Mouse (Mus musculus) T-helper 17 cell (primary cell): ENCODE measurements around the gene Fancc.

ENCODE experiments used
- in situ Hi-C, 2 experiments: fragments of 300-600 bp; cut with MboI, MseI; formaldehyde crosslinking; loops; 1 replicate in 1 of 2; 2 replicates in 1 of 2; pipeline ENCODE4 v1.15.1; 2025; ENCODE audit warnings: high pct_unique_total_duplicates in 2 of 2

Fancc gene

DNA sequence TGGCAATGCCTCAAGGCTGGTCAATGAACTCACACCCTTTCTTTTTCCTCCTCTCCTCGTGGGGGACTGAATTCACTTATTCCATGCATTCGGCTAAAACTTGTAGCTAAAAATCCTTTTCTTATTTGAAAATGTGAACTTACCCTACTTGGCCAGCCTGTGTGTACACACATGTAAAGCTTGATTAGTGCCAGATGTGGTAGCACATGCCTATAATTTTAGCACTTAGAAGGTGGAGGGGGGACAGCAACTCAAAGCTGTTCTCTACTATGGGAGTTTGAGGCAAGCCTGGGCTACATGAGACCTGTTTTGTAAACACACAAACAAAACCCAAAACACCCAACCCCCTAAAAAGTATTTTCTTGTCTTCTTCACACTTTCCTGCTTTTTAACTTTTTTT lies 19.5 kb upstream of the Fancc start:
- in situ Hi-C loops: no loop called here

DNA sequence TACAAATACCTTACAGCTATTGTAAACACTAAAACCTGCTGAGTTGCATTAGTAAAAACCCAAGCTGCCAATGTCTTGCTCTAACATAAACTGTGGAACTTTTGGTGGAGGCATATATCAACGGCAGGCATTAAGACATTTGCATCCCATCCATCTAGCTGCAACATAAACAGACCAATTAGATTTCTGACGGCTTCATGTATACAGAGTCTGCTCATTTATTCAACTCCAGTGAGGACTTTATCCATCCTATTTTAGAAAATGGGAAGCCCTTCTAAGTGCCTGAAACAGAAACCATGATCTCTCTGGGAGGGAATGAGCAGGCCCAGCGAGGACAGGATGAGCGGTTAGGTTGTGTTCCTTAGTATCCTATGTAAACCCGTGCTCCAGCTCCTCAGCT lies 18.5 kb upstream of the Fancc start:
- in situ Hi-C loops: no loop called here

DNA sequence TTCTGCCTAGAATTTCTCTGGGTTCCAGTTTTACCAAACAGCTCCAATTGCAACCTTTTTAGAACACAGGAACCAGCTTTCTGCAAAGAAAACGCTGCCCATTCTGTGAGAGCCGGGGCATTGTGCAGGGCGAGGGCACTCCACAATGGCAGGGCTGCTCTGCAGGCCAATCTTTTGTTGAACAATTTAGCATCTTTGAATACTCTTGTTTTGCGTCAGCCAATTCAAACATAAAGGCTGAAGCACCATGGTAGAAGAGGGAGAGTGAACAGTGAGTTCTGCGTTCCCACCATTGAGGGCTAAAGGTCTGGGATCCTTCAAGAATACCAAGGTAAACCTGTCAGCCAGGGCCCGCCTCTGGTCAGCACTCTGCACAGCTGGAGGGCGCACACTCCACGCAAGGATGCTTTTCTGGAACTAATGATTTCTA lies 17.9 kb upstream of the Fancc start:
- in situ Hi-C loops: no loop called here

DNA sequence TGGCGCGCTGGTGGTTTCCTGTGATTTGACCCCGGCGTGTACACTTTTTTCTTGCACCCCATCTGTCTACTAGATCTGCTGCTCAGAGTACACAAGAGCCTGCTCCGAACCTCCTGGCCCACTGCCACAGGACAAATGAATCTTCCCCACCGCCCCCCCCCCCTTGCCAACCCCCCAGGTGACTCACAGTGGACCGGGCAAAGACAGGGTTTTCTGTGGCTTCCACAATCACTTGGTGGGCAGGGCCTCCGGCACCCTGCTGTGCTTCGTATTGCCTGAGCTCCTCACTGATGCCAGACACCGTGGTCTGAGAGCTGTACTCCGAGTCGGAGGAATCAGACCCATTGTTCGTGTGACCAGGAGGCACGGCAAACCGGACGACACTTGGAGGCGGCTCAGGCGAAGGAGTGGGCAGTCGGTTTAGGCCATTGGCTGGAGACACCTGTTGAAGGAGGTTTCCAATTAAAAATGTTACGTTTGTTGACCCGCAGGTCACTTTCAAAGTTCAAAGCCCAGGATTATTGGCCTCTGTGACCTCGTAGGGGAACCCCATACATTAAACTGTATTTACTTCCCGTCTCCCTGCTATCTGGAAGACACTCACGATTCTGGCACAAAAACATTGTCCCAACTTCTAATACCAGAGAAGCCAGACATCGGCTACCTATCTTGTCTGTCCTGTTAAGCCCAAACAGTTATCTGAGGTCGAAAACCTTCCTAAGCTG lies 16.5 kb upstream of the Fancc start:
- in situ Hi-C loops: no loop called here

DNA sequence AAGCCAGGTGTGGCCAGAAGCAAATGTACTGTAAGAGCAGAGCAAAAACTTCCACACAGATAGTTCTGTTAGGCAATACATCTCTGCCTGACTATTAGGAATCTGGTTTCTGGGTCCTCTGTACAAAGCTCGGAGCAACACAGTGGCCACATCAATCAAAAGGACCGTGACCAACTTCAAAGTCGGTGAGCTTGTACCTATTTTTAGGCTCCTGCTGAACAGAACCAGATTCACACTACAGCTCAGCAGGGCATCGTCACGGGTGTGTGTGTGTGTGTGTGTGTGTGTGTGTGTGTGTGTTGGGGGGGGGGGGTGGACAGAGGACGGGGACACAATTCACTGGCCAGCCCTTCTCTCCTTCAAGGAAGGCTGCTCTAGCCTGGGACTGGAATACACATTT lies 15.3 kb upstream of the Fancc start:
- in situ Hi-C loops: no loop called here

DNA sequence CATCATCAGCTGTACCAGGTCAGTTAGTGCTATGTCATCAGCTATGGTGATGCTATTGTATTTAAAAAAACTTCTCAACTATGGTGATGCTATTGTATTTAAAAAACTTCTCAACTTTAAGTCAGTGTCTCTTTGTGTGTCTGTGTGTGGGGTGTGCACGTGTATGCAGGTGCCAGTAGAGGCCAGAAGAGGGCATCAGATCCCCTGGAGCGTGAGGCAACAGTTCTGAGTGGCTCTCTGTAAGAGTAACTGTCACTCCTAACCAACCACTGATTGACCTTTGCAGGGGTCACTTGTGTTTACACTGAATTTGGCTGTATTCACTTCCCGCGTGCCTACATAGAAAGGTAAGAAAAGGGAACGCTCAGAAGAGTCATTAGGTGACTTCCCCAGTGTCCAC lies 10.7 kb upstream of the Fancc start:
- in situ Hi-C loops: no loop called here

DNA sequence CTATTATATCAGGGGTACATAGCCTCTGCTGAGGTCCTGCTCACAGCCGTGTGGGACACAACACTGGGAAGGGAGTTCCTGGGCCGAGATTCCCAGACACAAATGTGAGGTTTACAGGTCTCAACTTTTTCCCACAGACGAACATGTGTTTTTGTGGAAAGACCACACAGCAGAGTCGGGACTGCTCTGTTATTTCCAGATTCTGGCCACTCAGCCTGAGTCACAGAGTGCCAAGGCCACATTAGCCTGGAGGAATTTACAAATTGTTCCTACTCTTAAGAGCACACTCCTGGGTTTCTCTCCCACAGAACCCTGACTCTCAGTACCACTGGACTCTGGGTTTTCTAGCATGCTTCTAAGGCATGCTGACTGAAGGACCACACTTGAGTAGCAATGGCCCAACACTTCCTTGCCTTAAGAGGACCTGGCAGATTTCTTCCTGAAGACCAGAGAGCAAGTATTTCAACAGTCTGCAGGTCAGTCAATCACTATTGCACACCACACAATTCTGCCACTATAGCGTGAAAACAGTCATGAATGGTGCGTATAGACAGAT lies 10.0 kb upstream of the Fancc start:
- in situ Hi-C loops: no loop called here

DNA sequence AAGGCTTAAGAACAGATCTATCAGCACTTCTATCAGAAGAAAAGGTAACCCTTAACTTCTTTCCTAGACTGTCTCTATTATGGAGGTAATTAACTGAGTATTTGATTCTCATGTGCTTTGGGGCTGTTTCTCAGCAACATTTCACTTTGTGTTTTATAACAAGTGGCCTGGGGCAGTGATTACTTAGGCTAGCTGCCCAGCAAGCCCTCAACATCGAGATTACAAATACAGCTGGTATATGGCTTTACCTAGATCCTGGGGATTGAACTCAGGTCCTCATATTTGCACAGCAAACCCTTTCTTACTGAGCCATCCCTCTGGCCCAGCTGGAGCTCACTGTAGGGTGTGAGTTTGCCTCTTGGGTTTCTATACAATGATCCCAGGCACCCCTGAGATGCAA lies 9.3 kb upstream of the Fancc start:
- in situ Hi-C loops: no loop called here

DNA sequence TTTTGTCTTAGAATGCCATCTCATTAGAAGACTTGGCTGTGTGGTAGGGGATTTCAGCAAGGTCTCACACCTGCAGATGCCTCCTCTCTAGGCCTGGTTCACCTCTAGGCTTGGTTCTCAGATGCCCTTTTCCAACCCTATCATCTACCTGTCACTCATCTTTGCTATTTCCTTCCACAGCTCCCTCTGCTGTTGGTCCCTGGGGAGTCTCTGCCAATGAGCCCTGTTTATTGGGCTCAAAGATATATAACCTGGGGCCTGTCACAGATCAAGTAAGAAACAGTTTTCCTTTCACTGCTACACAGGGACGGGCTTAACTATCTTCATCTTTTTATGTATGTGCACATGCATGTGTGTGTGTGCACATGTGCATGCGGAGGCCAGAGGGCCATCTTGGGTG lies 5.3 kb upstream of the Fancc start:
- in situ Hi-C loops: no loop called here

DNA sequence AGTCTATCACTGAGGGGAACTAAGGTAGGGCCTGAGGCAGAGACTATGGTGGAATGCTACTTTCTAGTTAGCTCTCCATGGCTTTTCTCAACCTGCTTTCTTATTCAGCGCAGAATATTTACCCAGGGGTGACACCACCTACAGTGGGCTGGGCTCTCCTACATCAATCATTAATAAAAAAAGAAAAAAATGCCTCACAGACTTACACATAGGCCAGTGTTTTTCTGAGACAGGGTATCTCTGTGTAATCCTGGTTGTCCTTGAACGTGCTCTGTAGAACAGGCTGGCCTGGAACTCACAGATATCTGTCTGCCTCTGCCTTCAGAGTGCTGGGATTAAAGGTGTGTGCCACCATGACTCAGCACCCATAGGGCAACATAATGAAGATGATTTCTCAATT lies 2.4 kb upstream of the Fancc start:
- in situ Hi-C loops: no loop called here

DNA sequence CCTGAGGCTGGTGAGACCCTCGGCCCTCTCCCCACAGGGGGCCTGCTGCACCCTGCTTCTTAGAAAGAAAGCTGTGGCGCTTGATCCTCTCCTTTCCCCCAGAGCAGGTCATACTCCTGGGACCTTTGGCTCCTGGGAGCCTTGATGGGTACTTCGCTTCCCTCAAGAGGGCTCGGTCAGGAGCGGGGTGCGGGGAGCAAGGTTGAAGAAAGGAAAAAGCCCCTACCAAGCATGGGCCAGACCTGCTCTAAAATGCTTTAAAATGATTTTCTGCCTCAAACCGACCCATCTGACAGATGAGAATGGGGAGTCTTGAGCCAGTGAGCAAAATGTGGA lies 9.4 kb downstream of the Fancc start:
- in situ Hi-C loops: no loop called here

DNA sequence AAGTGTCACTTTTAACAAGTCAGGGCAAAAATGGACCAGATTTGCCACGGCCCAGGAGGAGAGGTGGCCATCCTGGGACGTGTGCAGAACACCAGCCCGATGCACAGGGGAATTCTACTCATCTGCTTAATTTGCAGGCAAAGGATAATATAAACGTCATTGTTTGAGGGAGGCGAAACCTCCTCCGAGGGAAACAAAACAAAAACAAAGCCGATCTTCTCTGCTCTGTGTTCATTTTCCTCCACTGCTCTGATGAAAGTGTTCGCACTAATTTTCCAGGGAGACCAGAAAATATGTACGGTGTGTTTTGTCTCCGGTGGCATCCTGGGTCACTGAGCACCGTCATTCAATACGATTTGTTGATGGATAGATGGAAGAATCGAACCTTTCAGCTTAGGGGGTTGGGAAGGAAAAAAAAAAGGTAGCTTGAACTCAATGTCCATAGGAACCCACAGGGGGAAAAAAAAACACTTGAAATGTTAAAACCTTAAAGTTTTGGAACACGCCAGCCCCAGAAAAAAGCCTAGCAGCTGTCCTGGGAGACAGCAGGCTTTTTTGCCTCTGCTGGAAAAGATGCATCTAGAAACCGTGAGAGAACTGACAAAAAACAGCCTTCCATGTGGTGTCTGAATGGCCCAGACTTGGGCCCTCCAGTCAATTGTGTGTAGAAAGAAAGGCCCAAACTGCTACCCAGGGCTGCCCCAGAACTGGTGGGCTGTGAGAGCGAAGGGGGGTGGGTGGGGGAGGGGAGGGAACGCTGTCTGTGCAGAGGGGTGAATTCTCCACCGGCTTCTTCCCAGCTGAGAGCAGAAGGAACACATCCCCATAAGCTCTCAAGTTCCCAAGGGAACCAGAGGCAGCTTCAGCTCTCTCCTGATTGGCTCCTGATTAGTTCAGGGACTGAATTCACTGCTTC lies 10.0 kb downstream of the Fancc start:
- in situ Hi-C loops: no loop called here

DNA sequence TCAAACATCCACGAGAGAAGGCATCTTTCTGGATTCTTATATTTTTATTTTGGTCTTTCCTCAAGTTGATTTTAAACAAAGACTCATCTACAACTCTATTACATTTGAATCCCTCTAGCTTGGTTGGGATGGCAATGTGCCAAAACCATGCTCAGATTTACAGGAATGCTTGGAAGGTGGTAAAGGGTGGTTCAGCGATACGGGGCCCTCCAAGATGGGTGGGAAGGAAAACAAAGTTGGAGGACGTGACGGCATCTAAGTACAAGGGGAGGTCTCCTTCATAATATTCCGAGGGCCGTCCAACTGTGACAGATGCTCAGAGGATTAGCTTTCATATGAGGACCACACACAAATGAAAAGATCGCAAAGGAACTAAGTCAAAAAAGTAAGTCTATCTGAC lies 21.7 kb downstream of the Fancc start:
- in situ Hi-C loops: loop anchor here in 1 of 2 experiments (5.0 kb wide), 1 partner anchor 307 kb away; no protein-coding TSS in a partner anchor

DNA sequence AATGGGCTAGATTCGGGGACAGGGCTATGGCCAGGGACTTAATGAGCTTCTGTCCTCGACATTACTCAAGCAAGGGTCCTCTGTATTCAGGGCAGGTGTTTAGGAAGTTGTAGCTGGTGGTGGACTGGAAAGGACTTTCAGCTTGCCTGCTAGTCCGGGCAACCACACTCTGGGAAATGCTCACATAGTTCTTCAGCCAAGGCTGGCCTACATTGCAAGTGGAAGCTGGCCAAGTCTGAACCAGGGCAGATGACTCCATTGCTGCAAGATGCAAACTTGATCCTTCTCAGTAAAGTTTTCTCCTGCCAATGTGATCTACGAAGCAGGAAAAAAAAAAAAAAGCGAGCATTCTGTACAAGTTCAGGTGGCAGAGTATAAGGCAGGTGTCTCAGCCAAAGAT lies 44.2 kb downstream of the Fancc start:
- in situ Hi-C loops: no loop called here

DNA sequence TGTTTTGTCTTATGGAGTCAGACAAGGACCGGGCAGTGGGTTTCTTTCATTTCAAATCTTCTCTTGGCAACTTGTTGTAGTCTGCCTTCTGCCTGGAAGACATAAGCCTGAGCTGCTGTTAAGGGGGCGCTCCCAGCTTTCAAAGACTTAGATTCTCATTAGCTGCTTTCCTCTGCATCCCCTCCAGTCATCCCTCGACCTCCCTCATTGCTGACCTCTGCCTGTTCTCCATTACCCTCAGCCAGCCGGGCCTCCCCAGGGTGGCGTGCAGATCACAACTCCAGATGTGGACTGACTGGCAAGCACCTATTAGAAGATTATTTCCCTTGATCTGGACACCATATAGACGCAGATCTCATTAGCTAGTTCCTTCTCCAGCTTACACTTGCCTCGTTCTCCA lies 45.9 kb downstream of the Fancc start:
- in situ Hi-C loops: no loop called here

DNA sequence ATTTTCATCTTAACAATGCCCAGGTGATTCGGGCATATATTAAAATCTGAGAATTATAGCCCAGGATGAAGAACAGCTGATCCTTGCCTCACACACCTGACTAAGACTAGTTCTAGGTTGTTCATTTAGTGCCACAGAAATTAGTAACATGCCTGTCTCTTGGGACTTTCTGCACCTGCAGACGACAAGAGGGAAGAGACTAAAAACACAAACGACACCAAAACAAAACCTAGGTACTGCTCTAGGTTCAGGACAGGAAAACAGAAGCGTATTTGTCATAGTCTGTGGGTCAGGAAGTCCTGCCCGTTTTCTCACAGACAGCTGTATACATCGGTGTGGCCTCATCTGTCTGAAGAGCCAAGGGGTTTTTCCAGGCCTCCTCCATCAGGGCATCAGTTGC lies 51.7 kb downstream of the Fancc start:
- in situ Hi-C loops: no loop called here

DNA sequence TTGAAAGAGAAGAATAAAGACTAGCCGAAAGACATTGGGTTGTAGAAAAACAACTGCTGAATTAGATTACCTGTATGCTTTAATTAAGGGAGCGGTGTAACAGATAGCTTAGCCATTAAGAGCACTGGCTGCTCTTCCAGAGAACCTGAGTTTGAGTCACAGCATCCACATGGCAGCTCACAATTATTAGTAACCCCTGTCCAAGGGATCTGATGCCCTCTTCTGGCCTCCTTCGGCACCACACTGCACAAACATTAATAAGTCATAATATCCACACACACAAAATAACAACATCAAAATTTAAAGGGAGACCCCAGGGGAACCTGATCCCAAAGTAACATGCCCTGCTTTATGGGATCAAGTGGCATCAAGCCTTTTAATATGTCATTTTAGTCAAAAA lies 64.3 kb downstream of the Fancc start:
- in situ Hi-C loops: loop anchor here in 1 of 2 experiments (5.0 kb wide), 1 partner anchor 115 kb away; no protein-coding TSS in a partner anchor

DNA sequence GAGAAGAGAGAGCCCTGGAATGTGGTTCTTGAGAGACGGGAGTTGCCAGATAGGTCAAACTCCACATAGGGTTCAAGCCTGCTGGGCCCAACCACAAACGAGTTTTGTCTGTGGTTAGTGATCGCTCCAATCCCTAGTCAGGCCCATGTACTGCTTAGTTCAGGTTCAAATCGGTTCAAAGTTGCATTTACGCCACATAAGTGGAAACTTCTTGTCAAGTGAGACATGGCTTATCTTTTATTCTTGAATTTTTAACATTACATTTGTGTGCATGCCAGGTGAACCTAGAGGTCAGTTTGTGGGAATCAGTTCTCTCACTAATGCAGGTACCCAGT lies 65.3 kb downstream of the Fancc start:
- in situ Hi-C loops: loop anchor here in 1 of 2 experiments (5.0 kb wide), 1 partner anchor 115 kb away; no protein-coding TSS in a partner anchor

DNA sequence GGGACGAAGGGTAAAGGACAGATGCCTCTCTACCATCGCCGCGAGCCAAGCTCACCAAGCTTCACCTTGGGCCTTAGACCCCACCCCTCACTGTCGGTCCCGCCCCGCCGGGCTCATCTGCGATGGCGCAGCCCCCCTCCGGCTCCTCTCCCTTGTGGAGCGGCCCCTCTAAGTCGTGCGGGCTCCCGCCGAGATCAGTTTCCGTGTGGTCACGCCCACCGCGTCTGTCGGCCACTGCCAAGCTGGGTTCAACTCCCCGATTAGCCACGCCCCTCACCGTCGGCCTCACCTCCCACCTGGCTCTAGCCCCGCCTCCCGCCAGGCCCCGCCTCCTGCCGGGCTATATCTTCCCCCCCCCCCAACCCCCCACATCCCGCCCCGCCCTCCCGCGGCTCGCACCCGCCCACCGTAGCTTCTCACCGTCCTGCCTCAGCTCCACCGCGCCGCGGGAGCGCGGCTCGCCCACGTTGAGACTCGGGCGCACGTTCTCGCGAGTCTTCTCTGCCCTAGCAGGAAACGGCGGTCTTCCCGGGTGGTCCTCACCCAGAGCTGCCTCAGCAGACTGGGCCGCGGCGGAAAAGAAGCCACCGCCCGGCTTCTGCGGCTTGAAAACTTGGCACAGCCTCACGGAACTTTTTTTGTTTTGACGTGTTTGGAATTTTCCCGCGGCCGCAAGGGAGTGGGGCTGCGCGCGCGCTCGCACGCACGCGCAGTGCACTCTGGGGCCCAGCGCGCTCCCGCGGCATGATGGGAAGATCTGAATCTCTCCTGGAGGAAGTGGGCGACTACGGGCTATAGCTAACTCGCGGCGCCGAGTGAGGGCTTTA lies 65.8 kb downstream of the Fancc start:
- in situ Hi-C loops: loop anchor here in 1 of 2 experiments (5.0 kb wide), 1 partner anchor 116 kb away; no protein-coding TSS in a partner anchor

DNA sequence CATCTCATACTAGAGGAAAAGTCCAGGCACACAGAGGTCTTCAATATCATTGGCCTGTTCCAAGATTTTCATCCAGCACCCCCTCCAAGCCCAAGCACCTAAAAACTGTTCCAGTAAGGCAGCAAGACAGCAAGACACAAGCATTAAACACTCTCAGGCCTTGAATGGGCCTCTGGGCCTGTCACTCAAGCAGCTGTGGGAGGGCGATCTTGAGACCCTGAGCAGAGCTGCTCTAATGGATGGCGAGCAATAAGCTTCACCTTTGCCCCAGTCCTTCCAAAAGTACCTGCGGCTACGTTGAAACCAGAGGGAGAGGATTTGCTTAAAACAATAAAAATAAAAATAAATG lies 66.4 kb downstream of the Fancc start:
- in situ Hi-C loops: loop anchor here in 1 of 2 experiments (5.0 kb wide), 1 partner anchor 117 kb away; no protein-coding TSS in a partner anchor

DNA sequence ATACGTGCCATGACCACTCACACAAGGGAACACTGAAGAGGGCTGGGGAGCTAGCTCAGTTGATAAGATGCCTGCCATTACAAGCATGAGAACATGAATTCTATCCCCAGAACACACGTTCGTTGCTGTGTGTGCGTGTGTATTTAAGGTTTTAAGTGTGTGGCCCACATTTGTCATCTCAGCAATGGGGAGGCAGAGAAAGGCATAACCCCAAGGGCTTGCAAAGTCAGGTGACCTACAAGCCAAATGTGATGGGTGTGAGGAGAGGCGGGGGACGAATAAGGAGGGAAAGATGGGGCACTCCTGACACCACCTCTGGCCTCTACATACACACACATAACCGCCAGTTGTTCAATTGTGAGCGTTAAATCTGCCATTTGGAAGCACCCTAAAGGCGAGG lies 66.9 kb downstream of the Fancc start:
- in situ Hi-C loops: loop anchor here in 1 of 2 experiments (5.0 kb wide), 1 partner anchor 117 kb away; no protein-coding TSS in a partner anchor

DNA sequence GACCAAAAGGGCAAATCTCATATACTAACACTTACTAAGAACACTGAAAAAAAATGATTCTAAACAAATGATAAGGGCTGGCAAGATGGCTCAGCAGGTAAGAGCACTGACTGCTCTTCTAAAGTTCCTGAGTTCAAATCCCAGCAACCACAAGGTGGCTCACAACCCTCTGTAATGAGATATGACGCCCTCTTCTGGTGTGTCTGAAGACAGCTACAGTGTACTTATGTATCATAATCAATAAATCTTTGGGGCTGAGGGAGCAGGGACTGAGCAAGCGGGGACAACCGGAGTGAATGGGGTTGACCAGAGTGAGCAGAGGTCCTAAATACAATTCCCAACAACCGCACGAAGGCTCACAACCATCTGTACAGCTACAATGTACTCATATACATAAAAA lies 68.9 kb downstream of the Fancc start:
- in situ Hi-C loops: loop anchor here in 1 of 2 experiments (10.0 kb wide), 1 partner anchor 1817 kb away; no protein-coding TSS in a partner anchor
